Mouse (Mus musculus) forebrain, embryonic 16.5 days (tissue): ENCODE results near the gene Tapbp. TPM values are rescaled to one million over a fixed set of nuclear protein-coding genes. Genes with fewer than 3 reads are reported as not detected.
"Not testable (repeated sequence)": the region's sequence is repeated elsewhere in the genome, so short reads cannot be mapped to it uniquely, and the experiment has no call there.

Experiments
- ATAC-seq: fragments of 200-750 bp; cut with Nextera tagmentation; 2 replicates; pipeline ENCODE4 v1.8.0; 2017; ENCODE audit warnings: mild to moderate bottlenecking, moderate library complexity
- H3K27ac ChIP-seq: fragments of 300-500 bp; sonication (generic); 2 replicates; pipeline ENCODE4 v1.5.1; 2014; ENCODE audit warnings: low read length, control low read depth
- H3K27me3 ChIP-seq: fragments of 300-500 bp; sonication (generic); replicated peaks from 2 replicates; pipeline ENCODE4 v1.6.1; 2014; ENCODE audit warnings: low read length; ENCODE audit not compliant: control insufficient read depth, insufficient read depth
- H3K36me3 ChIP-seq: fragments of 300-500 bp; sonication (generic); 2 replicates; pipeline ENCODE4 v1.6.1; 2014; ENCODE audit not compliant: control insufficient read depth, insufficient read depth
- H3K4me1 ChIP-seq: fragments of 300-500 bp; sonication (generic); replicated peaks from 2 replicates; pipeline ENCODE4 v1.6.1; 2014; ENCODE audit warnings: low read length; ENCODE audit not compliant: control insufficient read depth, insufficient read depth
- H3K4me2 ChIP-seq: fragments of 300-500 bp; sonication (generic); 2 replicates; pipeline ENCODE4 v1.6.1; 2014; ENCODE audit warnings: mild to moderate bottlenecking, low read length, control low read depth
- H3K4me3 ChIP-seq: fragments of 300-500 bp; sonication (generic); replicated peaks from 2 replicates; pipeline ENCODE4 v1.5.1; 2014; ENCODE audit warnings: mild to moderate bottlenecking, low read length, control low read depth
- H3K9ac ChIP-seq: fragments of 300-500 bp; sonication (generic); replicated peaks from 2 replicates; pipeline ENCODE4 v1.6.1; 2014; ENCODE audit warnings: low read depth, low read length, control low read depth
- H3K9me3 ChIP-seq: fragments of 300-500 bp; sonication (generic); 2 replicates; pipeline ENCODE4 v1.6.1; 2016; ENCODE audit warnings: low read length; ENCODE audit not compliant: control insufficient read depth
- WGBS: fragments of 180-500 bp; shearing (Covaris S2); extraction: QIAGEN DNeasy Blood & Tissue Kit; methylation state at CpG from one replicate; pipeline ENCODE4 v1.1.7; 2014; 5-methylcytosine and 5-hydroxymethylcytosine counted together
- polyA plus RNA-seq: library from polyadenylated mRNA; unstranded; fragments of >200 nt; fragmentation: Nextera tagmentation; extraction: Ambion mirVana; gene quantifications from 2 replicates; pipeline ENCODE4 v1.2.1, GENCODE M21; 2015

Tapbp gene
- polyA plus RNA-seq, 1 experiment from 2014 or later: 13.7 TPM

- WGBS: 88% methylated on average over 22 of the region's 22 CpGs
- H3K36me3 ChIP-seq: peaks cover 24% of the 10 kb centered on the region
- no peaks in the 10 kb centered on the region for H3K27me3 ChIP-seq
Measured at GRCm38 (mm10) chr17:33948090-33948904, 32.6 kb downstream of the Tapbp start.

GRCm38 (mm10) chr17:33948905-33949537, 33.3 kb downstream of the Tapbp start:
- H3K9me3 ChIP-seq: no peaks in the 10 kb centered on the region
- no peak overlapping the region for H3K9ac ChIP-seq
- H3K27ac ChIP-seq: no peak overlapping the region
- no peak overlapping the region for H3K4me2 ChIP-seq
- peaks cover 21% of the 10 kb centered on the region for H3K36me3 ChIP-seq
- H3K4me3 ChIP-seq: no peak overlapping the region
- WGBS: 92% methylated on average over 19 of the region's 19 CpGs
- H3K4me1 ChIP-seq: peaks cover 36% of the 10 kb centered on the region
- H3K27me3 ChIP-seq: no peaks in the 10 kb centered on the region
- ATAC-seq: no peak

More at GRCm38 (mm10) chr17:33948090-33948904, 32.6 kb downstream of the Tapbp start:
- Histone ChIP-seq H3K4me3 (no peak overlapping the region), H3K4me2 (no peak overlapping the region), H3K4me1 (peaks cover 29% of the 10 kb centered on the region), H3K27ac (no peak overlapping the region), H3K9ac (no peak overlapping the region), H3K9me3 (no peaks in the 10 kb centered on the region)
- no peak for ATAC-seq

- Histone ChIP-seq H3K27ac (no peak overlapping the region; the same call in 1 of the 2 replicates), H3K4me1 (peaks cover 45% of the 10 kb centered on the region), H3K27me3 (no peaks in the 10 kb centered on the region), H3K4me2 (peak overlapping the region; percentile 91), H3K9me3 (no peaks in the 10 kb centered on the region), H3K36me3 (peaks cover 16% of the 10 kb centered on the region), H3K4me3 (peak overlapping the region; percentile 57), H3K9ac (peak overlapping the region; percentile 81)
- no peak for ATAC-seq
- 81% methylated on average over 10 of the region's 10 CpGs for WGBS
Measured at GRCm38 (mm10) chr17:33950131-33950625, 34.5 kb downstream of the Tapbp start.

- H3K9ac ChIP-seq: peak within 1 kb of the TSS; percentile 81
- ATAC-seq: peak; percentile 71
- WGBS: 1% methylated on average over 45 of the region's 45 CpGs
- H3K27ac ChIP-seq: peak within 1 kb of the TSS; percentile 73
- peak within 1 kb of the TSS; percentile 91 for H3K4me2 ChIP-seq
- H3K27me3 ChIP-seq: no peaks in the 10 kb centered on the region
- peaks cover 45% of the 10 kb centered on the region for H3K4me1 ChIP-seq
- peaks cover 14% of the 10 kb centered on the region for H3K36me3 ChIP-seq
- H3K4me3 ChIP-seq: peak within 1 kb of the TSS; percentile 57
- H3K9me3 ChIP-seq: no peaks in the 10 kb centered on the region
Measured at GRCm38 (mm10) chr17:33951021-33951946, 35.6 kb downstream of the Tapbp start, which contains the start of gene B3galt4. TSS of gene B3galt4 (minus strand) at chr17:33951488.

GRCm38 (mm10) chr17:33952015-33952414, 36.3 kb downstream of the Tapbp start:
- 77% methylated on average over 13 of the region's 13 CpGs for WGBS
- not testable (repeated sequence) for H3K4me2 ChIP-seq, H3K9me3 ChIP-seq, ATAC-seq, H3K9ac ChIP-seq, H3K27ac ChIP-seq, H3K4me3 ChIP-seq, H3K27me3 ChIP-seq
- H3K4me1 ChIP-seq: peaks cover 51% of the 10 kb centered on the region
- peaks cover 12% of the 10 kb centered on the region for H3K36me3 ChIP-seq

- Histone ChIP-seq H3K4me2 (no peak overlapping the region), H3K4me3 (no peak overlapping the region), H3K9ac (no peak overlapping the region), H3K27me3 (no peaks in the 10 kb centered on the region), H3K9me3 (no peaks in the 10 kb centered on the region), H3K36me3 (peaks cover 12% of the 10 kb centered on the region), H3K27ac (no peak overlapping the region), H3K4me1 (peaks cover 51% of the 10 kb centered on the region)
- ATAC-seq: no peak
- 79% methylated on average over 4 of the region's 4 CpGs for WGBS
Measured at GRCm38 (mm10) chr17:33952879-33953278, 37.2 kb downstream of the Tapbp start.

- peaks cover 51% of the 10 kb centered on the region for H3K4me1 ChIP-seq
- H3K4me3 ChIP-seq: no peak overlapping the region
- peaks cover 12% of the 10 kb centered on the region for H3K36me3 ChIP-seq
- no peaks in the 10 kb centered on the region for H3K27me3 ChIP-seq
- no peak overlapping the region for H3K9ac ChIP-seq
- H3K4me2 ChIP-seq: no peak overlapping the region
- H3K9me3 ChIP-seq: no peaks in the 10 kb centered on the region
- WGBS: 79% methylated on average over 3 of the region's 3 CpGs
- ATAC-seq: no peak
- H3K27ac ChIP-seq: no peak overlapping the region
Measured at GRCm38 (mm10) chr17:33953310-33953709, 37.6 kb downstream of the Tapbp start.

- Histone ChIP-seq H3K9me3 (no peaks in the 10 kb centered on the region), H3K27me3 (no peaks in the 10 kb centered on the region), H3K4me3 (peak overlapping the region; percentile 85), H3K9ac (no peak overlapping the region; the same call in 1 of the 2 replicates), H3K27ac (no peak overlapping the region), H3K4me1 (peaks cover 51% of the 10 kb centered on the region), H3K36me3 (peaks cover 9% of the 10 kb centered on the region), H3K4me2 (peak overlapping the region; percentile 82)
- 29% methylated on average over 5 of the region's 5 CpGs for WGBS
- ATAC-seq: no peak
Measured at GRCm38 (mm10) chr17:33953961-33954565, 38.4 kb downstream of the Tapbp start.
